Mouse (Mus musculus) embryonic facial prominence, embryonic 14.5 days (tissue): ENCODE measurements around the gene Shank2. TPM values are rescaled to one million over a fixed set of nuclear protein-coding genes. Genes with fewer than 3 reads are reported as not detected.

Source experiments
- ATAC-seq: fragments of 200-750 bp; cut with Nextera tagmentation; 2 replicates; pipeline ENCODE4 v1.8.0; 2017; ENCODE audit warnings: low read depth, moderate number of reproducible peaks, moderate TSS enrichment
- DNase-seq: peaks from one replicate; pipeline ENCODE4 v3.0.0-alpha.2; 2015; ENCODE audit warnings: low spot score
- H3K27ac ChIP-seq: fragments of 300-500 bp; sonication (generic); replicated peaks from 2 replicates; pipeline ENCODE4 v1.5.1; 2014; ENCODE audit warnings: low read depth, mild to moderate bottlenecking, low read length, moderate library complexity
- H3K27me3 ChIP-seq: fragments of 300-500 bp; sonication (generic); replicated peaks from 2 replicates; pipeline ENCODE4 v1.6.1; 2014; ENCODE audit warnings: low read length; ENCODE audit not compliant: control insufficient read depth, insufficient read depth
- H3K36me3 ChIP-seq: fragments of 300-500 bp; sonication (generic); 2 replicates; pipeline ENCODE4 v1.6.1; 2014; ENCODE audit warnings: low read length, mixed read lengths; ENCODE audit not compliant: control insufficient read depth, insufficient read depth
- H3K4me1 ChIP-seq: fragments of 300-500 bp; sonication (generic); 2 replicates; pipeline ENCODE4 v1.6.1; 2014; ENCODE audit warnings: antibody characterized with exemption, low read length; ENCODE audit not compliant: control insufficient read depth, insufficient read depth
- H3K4me2 ChIP-seq: fragments of 300-500 bp; sonication (generic); 2 replicates; pipeline ENCODE4 v1.6.1; 2014; ENCODE audit warnings: low read depth, mild to moderate bottlenecking, low read length, moderate library complexity, mixed read lengths
- H3K4me3 ChIP-seq: fragments of 300-500 bp; sonication (generic); 2 replicates; pipeline ENCODE4 v1.5.1; 2014; ENCODE audit warnings: low read depth, mild to moderate bottlenecking, low read length
- H3K9ac ChIP-seq: fragments of 300-500 bp; sonication (generic); 2 replicates; pipeline ENCODE4 v1.6.1; 2014; ENCODE audit warnings: low read depth, mild to moderate bottlenecking, low read length, moderate library complexity, mixed read lengths
- H3K9me3 ChIP-seq: fragments of 300-500 bp; sonication (generic); 2 replicates; pipeline ENCODE4 v1.6.1; 2016; ENCODE audit warnings: low read length; ENCODE audit not compliant: control insufficient read depth
- WGBS: fragments of 180-500 bp; shearing (Covaris S2); extraction: QIAGEN DNeasy Blood & Tissue Kit; methylation state at CpG from one replicate; pipeline ENCODE4 v1.1.7; 2014; 5-methylcytosine and 5-hydroxymethylcytosine counted together
- polyA plus RNA-seq: library from polyadenylated mRNA; unstranded; fragments of >200 nt; fragmentation: Nextera tagmentation; extraction: Ambion mirVana; gene quantifications from 2 replicates; pipeline ENCODE4 v1.2.1, GENCODE M21; 2014

The Shank2 gene
- polyA plus RNA-seq, 1 experiment from 2014 or later = 0.72 TPM

DNA sequence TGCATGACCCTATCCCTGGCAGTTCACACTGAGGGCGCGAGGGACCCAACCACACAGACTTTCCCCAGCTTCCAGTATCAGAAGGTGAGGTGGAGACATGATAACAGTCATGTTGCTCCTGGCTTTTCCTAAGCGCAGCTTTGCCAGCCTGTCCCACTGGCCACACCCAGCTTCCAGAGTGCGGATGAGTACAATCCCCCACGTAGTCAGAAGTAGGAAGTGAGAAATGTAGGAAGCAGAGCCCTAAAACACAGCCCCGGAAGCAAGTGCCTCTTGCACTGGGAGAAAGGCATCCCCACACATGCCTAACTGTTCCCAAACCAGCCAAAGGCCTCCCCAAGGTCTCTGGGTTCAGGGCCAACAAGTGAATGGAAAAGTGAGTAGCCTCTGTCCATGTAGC, 314.5 kb downstream of the Shank2 start:
- DNase-seq (no peak), ATAC-seq (no peak)
- no peaks in the 10 kb centered on the region for H3K4me1 ChIP-seq
- H3K4me3 ChIP-seq = no peak overlapping the region
- no peaks in the 10 kb centered on the region for H3K27me3 ChIP-seq
- H3K9ac ChIP-seq = no peak overlapping the region
- H3K27ac ChIP-seq = no peak overlapping the region
- no peak overlapping the region for H3K4me2 ChIP-seq
- H3K9me3 ChIP-seq = no peaks in the 10 kb centered on the region
- H3K36me3 ChIP-seq = no peaks in the 10 kb centered on the region
- WGBS = 87% methylated on average over 6 of the region's 6 CpGs

DNA sequence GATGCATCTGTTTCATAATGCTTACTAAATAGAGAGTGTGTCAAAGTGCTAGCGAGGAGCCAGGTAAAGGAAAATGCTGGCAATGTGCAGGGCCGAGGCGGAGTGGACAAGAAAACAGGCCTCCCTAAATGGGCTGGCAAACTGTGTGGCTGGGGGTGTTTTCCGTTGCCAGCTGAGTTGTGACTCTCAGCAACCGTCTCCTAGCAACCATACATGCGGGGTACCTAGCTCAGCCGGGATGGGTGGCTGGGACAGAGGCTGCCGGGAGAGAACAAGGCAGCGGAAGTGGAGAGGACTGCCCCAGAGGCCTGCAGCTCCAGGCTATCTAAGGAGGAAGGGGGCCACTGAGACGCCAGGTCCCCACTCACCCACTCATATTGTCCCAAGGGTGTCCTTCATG, 315.1 kb downstream of the Shank2 start:
- no peak overlapping the region for H3K4me3 ChIP-seq
- H3K27ac ChIP-seq = no peak overlapping the region
- no peak overlapping the region for H3K4me2 ChIP-seq
- ATAC-seq = no peak
- no peak overlapping the region for H3K9ac ChIP-seq
- no peaks in the 10 kb centered on the region for H3K36me3 ChIP-seq
- H3K9me3 ChIP-seq = no peaks in the 10 kb centered on the region
- H3K27me3 ChIP-seq = no peaks in the 10 kb centered on the region
- H3K4me1 ChIP-seq = no peaks in the 10 kb centered on the region
- WGBS = 26% methylated on average over 10 of the region's 10 CpGs
- DNase-seq = peak; percentile 11

DNA sequence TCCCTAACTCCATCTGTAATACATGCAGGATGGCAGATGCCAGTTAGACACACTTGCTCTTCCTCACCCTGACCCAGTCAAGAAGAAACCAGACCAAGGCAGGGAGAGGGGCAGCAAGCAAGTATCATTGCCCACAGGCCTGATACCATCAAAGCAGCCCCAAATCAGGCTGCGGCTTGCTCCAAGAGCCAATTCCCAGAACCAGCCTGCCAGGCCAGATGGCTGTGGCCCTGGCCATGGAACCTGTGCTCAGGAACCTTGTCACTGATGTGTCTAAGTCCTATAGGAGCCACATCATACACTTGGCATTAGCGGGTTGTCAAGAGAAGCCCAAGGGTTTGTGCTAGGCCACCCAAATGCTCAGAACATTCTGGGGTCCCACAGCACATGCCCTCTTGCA, 322.3 kb downstream of the Shank2 start:
- Histone ChIP-seq H3K4me1 (no peaks in the 10 kb centered on the region), H3K4me3 (no peak overlapping the region), H3K27me3 (no peaks in the 10 kb centered on the region), H3K27ac (no peak overlapping the region), H3K9ac (no peak overlapping the region), H3K36me3 (no peaks in the 10 kb centered on the region), H3K9me3 (no peaks in the 10 kb centered on the region), H3K4me2 (no peak overlapping the region)
- ATAC-seq (no peak), DNase-seq (no peak)
- WGBS = 93% methylated on average over 2 of the region's 2 CpGs

DNA sequence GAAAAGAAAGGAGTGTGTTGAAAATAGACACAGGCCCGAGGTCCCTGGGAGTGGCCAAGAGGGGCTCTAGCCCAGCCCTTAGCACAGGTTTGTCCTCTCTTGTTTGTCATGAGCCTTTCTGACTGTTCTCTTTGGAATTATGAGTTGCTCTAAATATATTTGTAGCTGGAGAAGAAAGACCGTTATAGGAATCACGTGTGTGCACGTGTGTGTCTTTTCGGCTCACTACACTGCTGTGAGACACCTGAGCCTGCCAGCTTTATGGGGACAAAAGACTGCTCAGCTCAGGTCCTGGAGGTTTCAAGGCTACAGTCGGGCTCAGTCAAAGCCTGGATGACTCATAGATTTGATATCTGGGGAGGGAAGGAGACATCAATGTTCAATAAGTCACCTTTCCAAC, 323.1 kb downstream of the Shank2 start:
- no peaks in the 10 kb centered on the region for H3K4me1 ChIP-seq
- H3K27me3 ChIP-seq = no peaks in the 10 kb centered on the region
- H3K4me3 ChIP-seq = no peak overlapping the region
- no peaks in the 10 kb centered on the region for H3K36me3 ChIP-seq
- H3K4me2 ChIP-seq = no peak overlapping the region
- no peak overlapping the region for H3K27ac ChIP-seq
- no peaks in the 10 kb centered on the region for H3K9me3 ChIP-seq
- WGBS = 81% methylated on average over 6 of the region's 6 CpGs
- ATAC-seq (no peak), DNase-seq (no peak)
- no peak overlapping the region for H3K9ac ChIP-seq

DNA sequence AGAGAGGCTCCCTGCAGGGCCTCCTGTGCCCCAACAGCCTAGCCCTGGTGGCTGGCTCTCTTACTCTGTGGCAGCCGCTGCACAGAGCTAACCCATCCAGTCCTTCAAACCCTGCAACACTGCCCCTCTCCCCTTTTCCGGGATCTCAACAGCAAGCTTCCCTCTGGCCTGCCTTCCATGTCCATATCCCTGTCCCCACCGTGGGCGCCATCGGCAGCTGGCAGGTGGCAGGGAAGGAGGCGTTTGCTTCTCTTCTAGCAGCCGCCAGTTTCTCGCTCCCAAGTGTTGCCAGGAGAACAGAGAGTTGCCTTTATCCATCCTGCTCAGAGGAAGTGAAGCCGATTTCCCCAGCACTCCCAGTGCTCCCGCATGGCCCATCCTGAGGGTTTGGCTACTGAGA, 323.9 kb downstream of the Shank2 start:
- no peak for DNase-seq
- no peaks in the 10 kb centered on the region for H3K27me3 ChIP-seq
- H3K4me1 ChIP-seq = no peaks in the 10 kb centered on the region
- no peak overlapping the region for H3K9ac ChIP-seq
- H3K4me3 ChIP-seq = no peak overlapping the region
- no peak overlapping the region for H3K4me2 ChIP-seq
- no peaks in the 10 kb centered on the region for H3K9me3 ChIP-seq
- 84% methylated on average over 10 of the region's 10 CpGs for WGBS
- H3K27ac ChIP-seq = no peak overlapping the region
- no peak for ATAC-seq
- H3K36me3 ChIP-seq = no peaks in the 10 kb centered on the region

DNA sequence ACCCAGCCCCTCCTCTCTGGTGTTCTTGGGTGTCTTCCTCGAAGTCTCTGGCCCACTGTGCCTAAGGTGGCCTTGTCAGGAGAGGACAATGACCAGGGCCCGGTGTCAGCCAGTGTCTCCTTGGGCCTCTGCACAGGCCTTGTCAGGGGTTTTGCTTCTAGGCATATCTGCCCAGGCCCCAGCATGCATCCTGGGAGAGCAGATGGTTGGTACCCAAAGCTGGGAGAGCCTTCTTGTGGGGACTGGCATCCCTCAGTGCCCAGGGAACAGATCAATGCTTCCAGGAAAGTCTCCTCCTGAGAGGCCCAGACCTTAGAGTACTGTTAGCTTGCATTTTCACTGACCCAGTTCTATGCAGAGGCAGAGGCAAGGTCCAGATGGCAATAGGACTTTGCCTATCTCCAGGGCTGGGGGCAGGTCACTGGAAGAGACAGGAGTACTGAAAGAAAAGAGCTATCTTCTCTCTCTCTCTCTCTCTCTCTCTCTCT, 327.7 kb downstream of the Shank2 start:
- no peaks in the 10 kb centered on the region for H3K36me3 ChIP-seq
- WGBS = 100% methylated on average over 1 of the region's 2 CpGs
- H3K27me3 ChIP-seq = no peaks in the 10 kb centered on the region
- DNase-seq = no peak
- no peak overlapping the region for H3K4me2 ChIP-seq
- H3K4me1 ChIP-seq = no peaks in the 10 kb centered on the region
- H3K9ac ChIP-seq = no peak overlapping the region
- no peak overlapping the region for H3K27ac ChIP-seq
- no peak for ATAC-seq
- H3K4me3 ChIP-seq = no peak overlapping the region
- H3K9me3 ChIP-seq = no peaks in the 10 kb centered on the region

DNA sequence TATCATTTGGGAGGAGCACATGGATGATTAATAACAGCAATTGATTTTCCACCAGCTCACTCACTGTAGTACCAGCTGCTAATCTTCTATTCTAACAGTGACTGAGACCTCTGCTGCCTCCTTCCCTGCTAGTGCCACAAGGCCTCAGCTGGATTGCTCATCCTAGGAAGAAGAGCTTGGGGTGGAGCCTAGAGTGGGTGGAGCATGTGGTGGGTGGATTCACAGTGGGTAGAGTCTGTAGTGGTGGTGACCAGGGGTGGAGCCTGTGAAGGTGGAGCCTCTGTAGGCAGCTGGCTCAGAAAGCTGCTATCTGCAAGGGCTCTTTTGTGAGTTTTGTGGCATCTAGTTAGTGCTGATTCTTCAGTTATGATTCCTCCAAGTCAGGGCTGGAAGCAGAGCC, 334.9 kb downstream of the Shank2 start:
- H3K36me3 ChIP-seq = no peaks in the 10 kb centered on the region

DNA sequence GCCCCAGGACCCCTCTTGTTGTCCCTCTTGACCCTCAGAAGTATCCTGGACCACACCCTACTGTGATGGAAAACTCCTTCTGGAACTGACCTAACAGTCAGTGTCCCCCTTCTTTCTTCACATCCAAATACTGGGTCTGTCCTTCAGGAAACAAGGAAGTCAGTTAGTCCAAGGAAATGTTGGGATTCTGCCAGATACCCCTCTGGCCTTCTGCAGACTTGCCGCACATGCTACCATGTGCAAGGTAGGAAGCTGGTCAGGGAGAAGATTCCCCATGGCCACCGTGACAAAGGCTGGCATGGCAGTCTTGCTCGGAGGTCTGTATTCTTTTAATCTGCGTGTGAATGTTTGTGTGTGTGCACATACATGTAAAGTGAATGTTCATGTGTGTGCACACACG, 337.0 kb downstream of the Shank2 start:
- Histone ChIP-seq H3K9me3 (no peaks in the 10 kb centered on the region), H3K36me3 (no peaks in the 10 kb centered on the region), H3K4me1 (no peaks in the 10 kb centered on the region), H3K27me3 (no peaks in the 10 kb centered on the region), H3K4me3 (no peak overlapping the region), H3K9ac (no peak overlapping the region), H3K27ac (no peak overlapping the region), H3K4me2 (no peak overlapping the region)
- DNase-seq (no peak), ATAC-seq (no peak)
- 89% methylated on average over 5 of the region's 5 CpGs for WGBS

More for the DNA sequence above, 334.9 kb downstream of the Shank2 start:
- Histone ChIP-seq H3K9ac (no peak overlapping the region), H3K4me1 (no peaks in the 10 kb centered on the region), H3K4me3 (no peak overlapping the region), H3K4me2 (no peak overlapping the region), H3K27ac (no peak overlapping the region), H3K27me3 (no peaks in the 10 kb centered on the region), H3K9me3 (no peaks in the 10 kb centered on the region)
- ATAC-seq (peak; percentile 30; the same call in 1 of the 2 replicates), DNase-seq (peak; percentile 9)

DNA sequence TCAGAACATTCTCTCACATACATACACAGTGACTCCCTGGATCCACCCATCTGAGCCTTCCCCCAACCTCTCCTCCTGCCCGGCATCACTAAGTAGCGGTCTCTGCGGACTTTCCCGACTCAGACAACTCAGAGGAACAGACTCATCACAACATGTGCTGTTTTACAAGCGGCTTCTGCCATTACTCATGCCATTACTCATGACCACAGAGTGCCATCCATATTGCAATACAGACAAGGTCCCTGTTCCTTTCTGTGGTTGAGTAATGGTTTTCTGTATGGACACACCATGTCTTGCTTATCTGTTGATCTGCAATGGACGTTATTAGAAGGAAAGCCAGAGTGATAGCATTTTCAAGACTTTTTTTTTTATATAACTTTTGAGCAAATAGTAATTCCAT, 338.6 kb downstream of the Shank2 start:
- DNase-seq = no peak
- no peak overlapping the region for H3K4me3 ChIP-seq
- H3K27ac ChIP-seq = no peak overlapping the region
- no peaks in the 10 kb centered on the region for H3K36me3 ChIP-seq
- whole genome bisulfite sequencing = 76% methylated on average over 6 of the region's 6 CpGs
- no peak overlapping the region for H3K9ac ChIP-seq
- no peaks in the 10 kb centered on the region for H3K4me1 ChIP-seq
- ATAC-seq = no peak
- H3K9me3 ChIP-seq = no peaks in the 10 kb centered on the region
- no peak overlapping the region for H3K4me2 ChIP-seq
- no peaks in the 10 kb centered on the region for H3K27me3 ChIP-seq
